Mouse (Mus musculus): ENCODE data around the gene Pde10a. TPM values are rescaled to one million over a fixed set of nuclear protein-coding genes. Genes with fewer than 3 reads are reported as not detected.
A peak's percentile ranks its signal among the peaks of the same experiment; 100 is the strongest.

Gene Pde10a
- total and polyA plus RNA-seq, 3 experiments: 0.04 to 0.41 (median 0.21) TPM

DNA sequence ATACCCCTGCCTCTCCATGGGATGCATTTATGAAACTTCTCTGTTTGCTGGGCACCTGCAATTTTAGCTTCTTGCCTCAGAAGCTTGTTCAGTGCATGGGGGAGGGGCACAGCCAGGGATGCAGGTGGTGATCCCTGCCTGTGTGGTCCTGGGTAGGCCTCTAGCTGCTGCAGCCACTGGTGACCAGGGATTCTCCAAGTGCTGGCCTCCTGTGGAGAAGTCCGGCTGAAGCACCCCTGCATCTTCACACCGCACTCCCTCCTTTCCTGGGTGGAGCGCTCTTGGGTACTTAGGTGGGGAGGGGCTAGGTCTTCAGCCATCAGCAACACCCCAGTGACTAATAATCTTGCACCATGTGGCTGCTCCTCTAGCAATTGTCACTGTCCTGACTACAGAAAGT lies 1.2 kb upstream of the Pde10a start:
- H3K27me3 ChIP-seq (replicated peaks): peaks cover 66% of the 10 kb centered on the region
- H3K79me2 ChIP-seq (replicated peaks; ENCODE audit: control insufficient read depth, extremely low read depth, insufficient read depth, poor library complexity, severe bottlenecking): no peaks in the 10 kb centered on the region
- in situ Hi-C loops (cut with MboI; ENCODE audit: low pct_ligation_motif_present, low pct_unique_long_range_greater_than_20kb, low sequenced_read_pairs): no loop called here
- peak overlapping the region; percentile 90; the same call in 1 of the 2 replicates for H3K4me2 ChIP-seq (ENCODE audit: insufficient read depth, low read depth, poor library complexity, severe bottlenecking)
- no peak overlapping the region for H3K9ac ChIP-seq (ENCODE audit: insufficient read depth, low read depth)
- dilution Hi-C loops (cut with MboI; ENCODE audit: extremely low pct_ligation_motif_present, extremely low pct_unique_long_range_greater_than_20kb, low sequenced_read_pairs): no loop called here
- no peaks in the 10 kb centered on the region for H3K9me3 ChIP-seq (replicated peaks; ENCODE audit: low read length)
- H3K36me3 ChIP-seq (replicated peaks in 1 of 2; ENCODE audit: control insufficient read depth in 1 of 2, insufficient read depth in 1 of 2, low read length in 1 of 2): no peaks in the 10 kb centered on the region
- no peak for DNase-seq (ENCODE audit: extremely low read depth)
- H3K27ac ChIP-seq (ENCODE audit: insufficient read depth, low read depth): no peak overlapping the region
- H3K4me1 ChIP-seq (ENCODE audit: control insufficient read depth in 1 of 2, insufficient read depth in 2 of 2): peaks cover 5 to 8% of the 10 kb centered on the region in 2 experiments
- no peak for TF ChIP-seq UBTF (IDR thresholded peaks at IDR 0.05; ENCODE audit: low read depth, low read length)
- no peak for TF ChIP-seq NRF1 (IDR thresholded peaks at IDR 0.05; ENCODE audit: low read depth, low read length)
- no peak for TF ChIP-seq CHD1 (IDR thresholded peaks at IDR 0.05; ENCODE audit: low read depth, low read length)
- TF ChIP-seq ZKSCAN1 (IDR thresholded peaks at IDR 0.05; ENCODE audit: borderline replicate concordance, low read depth, low read length): no peak
- no peak overlapping the region for H3K4me3 ChIP-seq (replicated peaks in 1 of 3; ENCODE audit: low read depth in 2 of 3, low read length in 2 of 3, poor library complexity in 1 of 3)

DNA sequence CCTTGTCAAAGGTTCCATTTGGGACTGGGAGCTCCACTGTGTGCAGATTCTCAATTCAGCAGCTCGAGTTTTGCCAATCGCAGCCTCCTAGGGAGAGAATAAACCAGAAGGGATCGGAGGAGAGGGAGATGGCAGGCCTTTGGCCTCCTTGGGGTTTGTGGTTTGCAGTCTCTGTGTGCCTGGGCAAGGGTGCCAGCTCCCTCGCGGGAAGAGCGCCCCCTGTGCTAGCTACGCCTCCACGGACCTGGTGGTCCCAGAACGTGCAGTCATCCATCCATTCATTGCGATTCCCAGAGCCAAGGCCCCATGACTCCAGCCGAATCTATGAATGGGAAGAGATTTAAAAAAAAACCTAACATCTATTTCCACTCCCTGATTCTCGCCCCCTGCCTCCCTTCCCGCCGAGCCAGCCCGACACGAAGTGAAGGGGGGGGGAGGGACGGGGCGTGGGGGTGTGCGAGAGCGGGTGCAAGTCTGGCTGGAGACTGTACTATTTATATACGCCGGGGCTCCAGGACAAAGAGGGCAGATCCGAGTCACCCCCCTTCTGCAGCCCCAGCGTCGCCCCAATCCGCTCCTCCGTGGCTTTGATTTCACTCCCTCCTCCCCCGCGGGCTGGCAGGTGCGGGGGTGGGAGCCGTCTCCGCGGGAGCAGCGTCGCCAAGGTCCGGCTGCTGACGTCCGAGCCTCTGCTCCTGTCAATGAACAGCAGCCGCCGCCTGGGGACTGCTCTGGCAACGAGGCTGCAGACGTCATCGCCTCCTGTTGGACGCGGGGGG lies 596 bp upstream of the Pde10a start:
- dilution Hi-C loops (cut with MboI; ENCODE audit: extremely low pct_ligation_motif_present, extremely low pct_unique_long_range_greater_than_20kb, low sequenced_read_pairs): no loop called here
- H3K4me3 ChIP-seq (replicated peaks in 1 of 3; ENCODE audit: low read depth in 2 of 3, low read length in 2 of 3, poor library complexity in 1 of 3): peak overlapping the region in 1 of 3 experiments; percentile 19

DNA sequence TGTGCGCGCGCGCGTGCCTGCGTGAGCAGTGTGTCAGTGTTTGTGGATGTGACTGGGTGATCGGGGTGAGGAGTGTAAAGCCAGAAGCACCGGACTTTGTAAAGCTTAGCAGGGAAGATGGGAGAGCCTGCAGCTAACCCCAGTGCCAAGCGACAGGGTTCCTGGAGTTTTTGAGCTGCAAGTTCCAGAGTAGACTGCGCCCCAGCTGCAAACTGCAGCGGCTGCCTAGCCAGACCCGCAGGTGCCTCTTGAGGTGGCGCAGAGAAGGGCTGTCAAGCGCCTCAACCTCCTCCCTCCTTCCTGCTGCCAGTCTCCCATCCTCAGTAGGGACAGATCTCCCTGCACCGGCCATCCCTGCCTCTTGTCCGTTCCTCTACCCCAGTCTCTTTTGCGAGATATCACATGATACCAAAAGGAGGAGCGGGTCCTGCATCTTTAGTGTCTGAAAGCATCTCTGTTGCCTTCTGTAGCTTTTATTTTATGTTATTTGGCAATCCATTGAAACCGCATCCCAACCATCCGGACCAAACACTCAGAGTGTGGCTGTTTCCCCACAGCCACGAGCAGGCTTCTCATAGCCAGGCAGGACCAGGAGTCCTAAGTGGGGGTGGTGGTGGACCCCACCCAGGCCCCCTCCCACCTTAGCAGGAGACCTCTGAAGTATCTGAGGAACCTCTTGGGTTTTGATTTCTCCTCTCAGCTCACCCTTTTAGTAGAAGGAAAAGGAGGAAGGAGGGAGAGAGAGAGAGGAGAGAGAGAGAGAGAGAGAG lies 984 bp downstream of the Pde10a start:
- peaks cover 50% of the 10 kb centered on the region for H3K27me3 ChIP-seq (replicated peaks)
- TF ChIP-seq POLR2AphosphoS2 (IDR thresholded peaks at IDR 0.05; ENCODE audit: low read depth, low read length): no peak
- TF ChIP-seq CHD1 (IDR thresholded peaks at IDR 0.05; ENCODE audit: low read depth, low read length): no peak
- TF ChIP-seq ZC3H11A (IDR thresholded peaks at IDR 0.05; ENCODE audit: low read depth, low read length): no peak
- no peak for TF ChIP-seq JUN (IDR thresholded peaks at IDR 0.05; ENCODE audit: insufficient read depth, low read depth, low read length)
- no peak for TF ChIP-seq ZMIZ1 (IDR thresholded peaks at IDR 0.05; ENCODE audit: low read depth, low read length)
- TF ChIP-seq GABPA (IDR thresholded peaks at IDR 0.05; ENCODE audit: insufficient replicate concordance, low read depth, low read length): no peak
- TF ChIP-seq RAD21 (IDR thresholded peaks at IDR 0.05; ENCODE audit: low read depth, low read length): no peak
- TF ChIP-seq POLR2A (IDR thresholded peaks at IDR 0.05; ENCODE audit: low read depth, low read length): no peak
- no peak for TF ChIP-seq ZKSCAN1 (IDR thresholded peaks at IDR 0.05; ENCODE audit: borderline replicate concordance, low read depth, low read length)
- no peak for TF ChIP-seq MAZ (IDR thresholded peaks at IDR 0.05; ENCODE audit: low read depth, low read length)
- TF ChIP-seq MEF2A (IDR thresholded peaks at IDR 0.05; ENCODE audit: borderline replicate concordance, low read depth, low read length): no peak
- TF ChIP-seq MYC (IDR thresholded peaks at IDR 0.05; ENCODE audit: low read depth, low read length): no peak
- H3K4me1 ChIP-seq (ENCODE audit: control insufficient read depth in 1 of 2, insufficient read depth in 2 of 2): peaks cover 5 to 8% of the 10 kb centered on the region in 2 experiments
- in situ Hi-C loops (cut with MboI; ENCODE audit: low pct_ligation_motif_present, low pct_unique_long_range_greater_than_20kb, low sequenced_read_pairs): no loop called here
- H3K4me2 ChIP-seq (ENCODE audit: insufficient read depth, low read depth, poor library complexity, severe bottlenecking): no peak overlapping the region
- H3K36me3 ChIP-seq (replicated peaks in 1 of 2; ENCODE audit: control insufficient read depth in 1 of 2, insufficient read depth in 1 of 2, low read length in 1 of 2): no peaks in the 10 kb centered on the region
- H3K27ac ChIP-seq (ENCODE audit: insufficient read depth, low read depth): no peak overlapping the region
- dilution Hi-C loops (cut with MboI; ENCODE audit: extremely low pct_ligation_motif_present, extremely low pct_unique_long_range_greater_than_20kb, low sequenced_read_pairs): no loop called here
- H3K79me2 ChIP-seq (replicated peaks; ENCODE audit: control insufficient read depth, extremely low read depth, insufficient read depth, poor library complexity, severe bottlenecking): no peaks in the 10 kb centered on the region
- no peak for DNase-seq (ENCODE audit: extremely low read depth)
- no peak overlapping the region for H3K9ac ChIP-seq (ENCODE audit: insufficient read depth, low read depth)
- no peaks in the 10 kb centered on the region for H3K9me3 ChIP-seq (replicated peaks; ENCODE audit: low read length)
- no peak overlapping the region for H3K4me3 ChIP-seq (replicated peaks in 1 of 3; ENCODE audit: low read depth in 2 of 3, low read length in 2 of 3, poor library complexity in 1 of 3)

More for the DNA sequence above, 596 bp upstream of the Pde10a start:
- TF ChIP-seq CTCF (conservative IDR thresholded peaks at IDR 0.05 in 1 of 2, IDR thresholded peaks at IDR 0.05 in 1 of 2; ENCODE audit: low read depth in 2 of 2, low read length in 2 of 2) (peak in 1 of 2 experiments; percentile 46; a peak in 2 of 4 replicates), BHLHE40 (IDR thresholded peaks at IDR 0.05; ENCODE audit: low read depth, low read length) (peak; percentile 4; the same call in 1 of the 2 replicates), JUN (IDR thresholded peaks at IDR 0.05; ENCODE audit: insufficient read depth, low read depth, low read length) (no peak), ETS1 (conservative IDR thresholded peaks at IDR 0.05; ENCODE audit: low read depth, low read length) (no peak), ZC3H11A (IDR thresholded peaks at IDR 0.05; ENCODE audit: low read depth, low read length) (no peak), KAT2A (IDR thresholded peaks at IDR 0.05; ENCODE audit: insufficient replicate concordance, low read length) (no peak), MXI1 (IDR thresholded peaks at IDR 0.05; ENCODE audit: low read depth, low read length) (no peak), MYC (IDR thresholded peaks at IDR 0.05; ENCODE audit: low read depth, low read length) (no peak)
- Histone ChIP-seq H3K9me3 (replicated peaks; ENCODE audit: low read length) (no peaks in the 10 kb centered on the region), H3K9ac (ENCODE audit: insufficient read depth, low read depth) (no peak overlapping the region), H3K27ac (ENCODE audit: insufficient read depth, low read depth) (no peak overlapping the region), H3K36me3 (replicated peaks in 1 of 2; ENCODE audit: control insufficient read depth in 1 of 2, insufficient read depth in 1 of 2, low read length in 1 of 2) (no peaks in the 10 kb centered on the region), H3K79me2 (replicated peaks; ENCODE audit: control insufficient read depth, extremely low read depth, insufficient read depth, poor library complexity, severe bottlenecking) (no peaks in the 10 kb centered on the region), H3K4me1 (ENCODE audit: control insufficient read depth in 1 of 2, insufficient read depth in 2 of 2) (peaks cover 5 to 8% of the 10 kb centered on the region in 2 experiments), H3K27me3 (replicated peaks) (peaks cover 63% of the 10 kb centered on the region), H3K4me2 (ENCODE audit: insufficient read depth, low read depth, poor library complexity, severe bottlenecking) (peak overlapping the region; percentile 90)
- in situ Hi-C loops (cut with MboI; ENCODE audit: low pct_ligation_motif_present, low pct_unique_long_range_greater_than_20kb, low sequenced_read_pairs): no loop called here
- no peak for DNase-seq (ENCODE audit: extremely low read depth)

Data from CH12.LX (cell line).